Mouse (Mus musculus) MEL (cell line): ENCODE results near the gene Smim20. TPM values are rescaled to one million over a fixed set of nuclear protein-coding genes. Genes with fewer than 3 reads are reported as not detected.

Experiments
- DNase-seq: peaks from one replicate; pipeline ENCODE4 v3.0.0; 2011; ENCODE audit warnings: low read depth, low spot score
- H3K27ac ChIP-seq: 2 replicates; pipeline ENCODE4 v1.5.1; 2012; ENCODE audit warnings: low read depth, mild to moderate bottlenecking, control low read depth, low read length, moderate library complexity; ENCODE audit not compliant: control insufficient read depth
- H3K27me3 ChIP-seq, 2 experiments: fragments of 150-350 bp in 1 of 2; sonication (generic) in 1 of 2; 2 replicates each; pipeline ENCODE4 v1.6.1; 2012; ENCODE audit warnings: low read length in 2 of 2, mild to moderate bottlenecking in 2 of 2, improper control_type of control experiment in 1 of 2, moderate library complexity in 1 of 2; ENCODE audit not compliant: insufficient read depth in 2 of 2, control insufficient read depth in 1 of 2
- H3K36me3 ChIP-seq, 2 experiments: 2 replicates each; pipeline ENCODE4 v1.6.1; 2012 to 2014; ENCODE audit warnings: low read length in 2 of 2, improper control_type of control experiment in 1 of 2, inconsistent platforms in 1 of 2, mild to moderate bottlenecking in 1 of 2; ENCODE audit not compliant: insufficient read depth in 2 of 2, control insufficient read depth in 1 of 2
- H3K4me1 ChIP-seq, 2 experiments: fragments of 150-350 bp in 1 of 2; sonication (generic) in 1 of 2; 2 replicates each; pipeline ENCODE4 v1.6.1; 2012; ENCODE audit warnings: low read length in 2 of 2, improper control_type of control experiment in 1 of 2, mild to moderate bottlenecking in 1 of 2; ENCODE audit not compliant: insufficient read depth in 2 of 2, control insufficient read depth in 1 of 2
- H3K4me3 ChIP-seq, 2 experiments: fragments of 150-350 bp in 1 of 2; sonication (generic) in 1 of 2; 2 replicates each; pipeline ENCODE4 v1.5.1; 2012; ENCODE audit warnings: low read depth in 2 of 2, low read length in 2 of 2, mild to moderate bottlenecking in 2 of 2, moderate library complexity in 2 of 2, control low read depth in 1 of 2, improper control_type of control experiment in 1 of 2; ENCODE audit not compliant: control insufficient read depth in 1 of 2, insufficient read depth in 1 of 2
- H3K79me2 ChIP-seq: 2 replicates; pipeline ENCODE4 v1.6.1; 2012; ENCODE audit warnings: mild to moderate bottlenecking, low read length, moderate library complexity; ENCODE audit not compliant: control insufficient read depth, poor library complexity, insufficient read depth
- H3K9ac ChIP-seq: 2 replicates; pipeline ENCODE4 v1.6.1; 2012; ENCODE audit warnings: low read depth, mild to moderate bottlenecking, control low read depth, low read length, moderate library complexity; ENCODE audit not compliant: control insufficient read depth, poor library complexity, severe bottlenecking
- H3K9me3 ChIP-seq: fragments of 150-350 bp; sonication (generic); replicated peaks from 2 replicates; pipeline ENCODE4 v1.6.1; 2012; ENCODE audit warnings: mild to moderate bottlenecking, low read length, improper control_type of control experiment, moderate library complexity; ENCODE audit not compliant: insufficient read depth
- BHLHE40 ChIP-seq: IDR thresholded peaks from 2 replicates; pipeline ENCODE4 v1.6.1; 2012; ENCODE audit warnings: low read depth, mild to moderate bottlenecking, inconsistent platforms, low read length, improper control_type of control experiment, borderline replicate concordance
- CHD1 ChIP-seq: IDR thresholded peaks from 2 replicates; pipeline ENCODE4 v1.6.1; 2012; ENCODE audit warnings: low read depth, mild to moderate bottlenecking, inconsistent platforms, low read length, improper control_type of control experiment
- CTCF ChIP-seq, 3 experiments: IDR thresholded peaks in 2 of 3; conservative IDR thresholded peaks in 1 of 3; 2 replicates each; pipeline ENCODE4 v1.5.1; 2011 to 2012; ENCODE audit warnings: low read length in 3 of 3, low read depth in 2 of 3, mild to moderate bottlenecking in 2 of 3, improper control_type of control experiment in 1 of 3, inconsistent platforms in 1 of 3, mixed read lengths in 1 of 3, moderate library complexity in 1 of 3; ENCODE audit not compliant: control insufficient read depth in 1 of 3, insufficient read depth in 1 of 3, poor library complexity in 1 of 3, severe bottlenecking in 1 of 3
- E2F4 ChIP-seq: IDR thresholded peaks from 2 replicates; pipeline ENCODE4 v1.6.1; 2011; ENCODE audit warnings: low read depth, low read length, improper control_type of control experiment, borderline replicate concordance
- GABPA ChIP-seq: IDR thresholded peaks from 2 replicates; pipeline ENCODE4 v1.6.1; 2012; ENCODE audit warnings: low read depth, mild to moderate bottlenecking, inconsistent platforms, low read length, improper control_type of control experiment, moderate library complexity
- GATA1 ChIP-seq: IDR thresholded peaks from 2 replicates; pipeline ENCODE4 v1.6.1; 2011; ENCODE audit warnings: low read depth, low read length, improper control_type of control experiment
- HCFC1 ChIP-seq: IDR thresholded peaks from 2 replicates; pipeline ENCODE4 v1.6.1; 2012; ENCODE audit warnings: low read depth, mild to moderate bottlenecking, inconsistent platforms, low read length, improper control_type of control experiment, moderate library complexity
- JUND ChIP-seq: IDR thresholded peaks from 2 replicates; pipeline ENCODE4 v1.6.1; 2011; ENCODE audit warnings: low read depth, mild to moderate bottlenecking, improper control_type of control experiment, low read length
- KAT2A ChIP-seq: conservative IDR thresholded peaks from 2 replicates; pipeline ENCODE4 v1.6.1; 2012; ENCODE audit warnings: low read depth, low read length, improper control_type of control experiment, inconsistent platforms
- MYC ChIP-seq: IDR thresholded peaks from 2 replicates; pipeline ENCODE4 v1.6.1; 2011; ENCODE audit warnings: low read depth, mild to moderate bottlenecking, low read length, improper control_type of control experiment, moderate library complexity
- POLR2A ChIP-seq, 2 experiments: IDR thresholded peaks; 2 replicates each; pipeline ENCODE4 v1.6.1; 2011 to 2012; ENCODE audit warnings: low read length in 2 of 2, mild to moderate bottlenecking in 2 of 2, control low read depth in 1 of 2, improper control_type of control experiment in 1 of 2, low read depth in 1 of 2, moderate library complexity in 1 of 2; ENCODE audit not compliant: control insufficient read depth in 1 of 2, insufficient read depth in 1 of 2, poor library complexity in 1 of 2
- POLR2AphosphoS5 ChIP-seq: IDR thresholded peaks from 2 replicates; pipeline ENCODE4 v1.6.1; 2012; ENCODE audit warnings: low read depth, borderline replicate concordance, mild to moderate bottlenecking, inconsistent platforms, low read length, moderate library complexity, mixed read lengths
- SIN3A ChIP-seq: IDR thresholded peaks from 2 replicates; pipeline ENCODE4 v1.6.1; 2012; ENCODE audit warnings: low read length, improper control_type of control experiment, inconsistent platforms
- SMC3 ChIP-seq: IDR thresholded peaks from 2 replicates; pipeline ENCODE4 v1.6.1; 2011; ENCODE audit warnings: low read depth, low read length, improper control_type of control experiment
- UBTF ChIP-seq: IDR thresholded peaks from 2 replicates; pipeline ENCODE4 v1.6.1; 2012; ENCODE audit warnings: low read depth, mild to moderate bottlenecking, inconsistent platforms, low read length, improper control_type of control experiment, moderate library complexity, borderline replicate concordance; ENCODE audit not compliant: insufficient read depth
- USF1 ChIP-seq: IDR thresholded peaks from 2 replicates; pipeline ENCODE4 v1.6.1; 2014; ENCODE audit warnings: low read depth, mild to moderate bottlenecking, inconsistent platforms, low read length, improper control_type of control experiment, moderate library complexity
- USF2 ChIP-seq, 2 experiments: IDR thresholded peaks; 2 replicates each; pipeline ENCODE4 v1.6.1; 2011 to 2012; ENCODE audit warnings: improper control_type of control experiment in 2 of 2, low read length in 2 of 2, borderline replicate concordance in 1 of 2, inconsistent platforms in 1 of 2, low read depth in 1 of 2, mild to moderate bottlenecking in 1 of 2; ENCODE audit not compliant: insufficient read depth in 1 of 2
- ZC3H11A ChIP-seq: IDR thresholded peaks from 2 replicates; pipeline ENCODE4 v1.6.1; 2012; ENCODE audit warnings: low read depth, mild to moderate bottlenecking, inconsistent platforms, low read length, improper control_type of control experiment
- ZNF384 ChIP-seq: IDR thresholded peaks from 2 replicates; pipeline ENCODE4 v1.6.1; 2012; ENCODE audit warnings: low read depth, mild to moderate bottlenecking, inconsistent platforms, low read length, improper control_type of control experiment
- polyA plus RNA-seq, 2 experiments: library from polyadenylated mRNA; stranded (reverse) in 1 of 2; unstranded in 1 of 2; fragments of >175 nt in 1 of 2; fragments of >200 nt in 1 of 2; gene quantifications; 2 replicates each; pipeline versions ENCODE4 v1.2.1 to v1.2.4; 2012; ENCODE audit warnings: low replicate concordance in 2 of 2, low read depth in 1 of 2; ENCODE audit not compliant: insufficient read length in 2 of 2, insufficient read depth in 1 of 2, missing spikeins in 1 of 2
- total RNA-seq: library from RNA; depleted of rRNA; stranded (reverse); fragments of 300-350 nt; gene quantifications from 2 replicates; pipeline ENCODE4 v1.2.3, GENCODE M21; 2012

The Smim20 gene
- total and polyA plus RNA-seq, 3 experiments = 54.5 to 57.7 TPM; not detected in 1

DNA sequence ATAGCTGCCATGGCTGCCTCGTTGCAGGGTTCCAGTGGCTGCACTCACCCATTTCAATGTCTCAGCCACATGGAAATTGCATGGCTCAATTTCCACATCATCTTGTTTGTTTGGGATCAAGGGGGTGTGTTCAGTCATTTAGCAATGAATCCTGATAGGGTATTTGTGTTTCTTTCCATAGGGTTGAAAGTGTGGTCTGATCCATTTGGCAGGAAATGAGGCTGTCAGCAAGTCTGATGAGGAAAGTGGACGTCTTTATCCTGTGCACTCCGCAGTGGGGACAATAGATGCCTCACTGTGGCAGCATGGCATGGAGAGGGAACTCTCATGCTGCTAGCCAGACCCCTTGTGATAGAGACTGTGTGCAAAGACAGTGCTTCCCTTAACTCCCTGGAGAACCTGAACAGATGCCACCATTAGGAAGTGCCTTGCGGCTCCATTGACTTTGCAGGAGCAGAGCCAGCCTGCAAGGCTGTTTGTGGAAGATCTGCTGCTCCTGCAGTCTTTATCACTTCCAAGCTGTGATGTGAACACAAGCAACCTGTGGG is 10.9 kb downstream of the Smim20 start:
- DNase-seq = no peak
- Histone ChIP-seq H3K4me1 (peaks cover 3% of the 10 kb centered on the region in 2 experiments; a peak in 2 of 4 replicates), H3K9me3 (no peaks in the 10 kb centered on the region), H3K36me3 (no peaks in the 10 kb centered on the region), H3K27ac (no peak overlapping the region), H3K9ac (no peak overlapping the region), H3K27me3 (no peaks in the 10 kb centered on the region), H3K79me2 (no peaks in the 10 kb centered on the region), H3K4me3 (no peak overlapping the region)
- TF ChIP-seq JUND (no peak), ZC3H11A (no peak)

DNA sequence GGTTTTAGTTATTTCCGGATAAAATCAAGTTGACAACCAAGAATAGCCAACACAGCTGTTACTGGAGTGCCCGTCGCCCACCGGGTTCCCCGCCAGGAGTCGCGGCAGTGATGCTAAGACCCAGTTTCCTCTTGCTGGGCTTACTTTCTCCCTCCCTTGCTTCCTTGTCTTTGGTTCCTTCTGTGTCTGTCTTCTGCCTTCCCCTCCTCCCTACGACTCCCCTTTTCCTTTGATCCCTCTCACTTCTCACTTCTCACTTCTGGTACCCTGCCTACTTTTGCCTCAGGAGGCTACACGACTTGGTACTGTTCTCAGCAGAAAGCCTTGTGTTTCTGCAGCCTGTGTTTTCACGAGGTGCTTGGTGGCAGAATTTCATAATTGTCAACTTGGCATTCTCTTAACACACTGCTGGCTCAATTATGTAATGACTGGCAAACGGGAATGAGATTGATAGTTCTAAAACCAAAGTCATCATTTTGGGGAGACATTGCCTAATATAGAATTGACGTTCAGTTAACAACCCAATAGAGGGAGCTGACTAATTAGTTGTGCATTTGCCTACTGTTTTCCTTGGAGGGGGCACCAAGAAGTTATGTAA is 12.4 kb downstream of the Smim20 start:
- H3K27me3 ChIP-seq = no peaks in the 10 kb centered on the region
- TF ChIP-seq USF1 (no peak), JUND (no peak), POLR2AphosphoS5 (no peak), KAT2A (no peak), E2F4 (no peak), HCFC1 (no peak), SIN3A (no peak), UBTF (no peak), MYC (no peak), CHD1 (no peak), BHLHE40 (no peak), CTCF (IDR thresholded peaks at IDR 0.05 in 2 of 3, conservative IDR thresholded peaks at IDR 0.05 in 1 of 3; ENCODE audit: control insufficient read depth in 1 of 3, insufficient read depth in 1 of 3, low read depth in 2 of 3, low read length in 3 of 3, poor library complexity in 1 of 3, severe bottlenecking in 1 of 3) (no peak), SMC3 (no peak), POLR2A (IDR thresholded peaks at IDR 0.05; ENCODE audit: control insufficient read depth in 1 of 2, insufficient read depth in 1 of 2, low read depth in 1 of 2, low read length in 2 of 2, poor library complexity in 1 of 2) (no peak), USF2 (IDR thresholded peaks at IDR 0.05; ENCODE audit: borderline replicate concordance in 1 of 2, insufficient read depth in 1 of 2, low read depth in 1 of 2, low read length in 2 of 2) (no peak), GATA1 (no peak), GABPA (no peak), ZNF384 (no peak)
- H3K27ac ChIP-seq = no peak overlapping the region
- no peak overlapping the region for H3K9ac ChIP-seq
- no peaks in the 10 kb centered on the region for H3K79me2 ChIP-seq
- DNase-seq = no peak
- H3K4me1 ChIP-seq = peaks cover 3% of the 10 kb centered on the region in 2 experiments; a peak in 2 of 4 replicates
- no peaks in the 10 kb centered on the region for H3K9me3 ChIP-seq
- no peaks in the 10 kb centered on the region for H3K36me3 ChIP-seq
- no peak overlapping the region for H3K4me3 ChIP-seq
